ENCODE assay signal across 14 mouse cellular contexts in genomic region chr6:29146641-29147040, GRCm38 (mm10). TPM values are rescaled to one million over a fixed set of nuclear protein-coding genes. Genes with fewer than 3 reads are reported as not detected.
DNase-seq lines count a peak whose midpoint lies in the region; ATAC-seq lines count a peak whose summit lies in the region.
"Had no signal": no experiment of that assay in that cellular context is flagged by ENCODE, and none has a peak within 500 bp of the region (broad histone marks: within the 10 kb centered on the region; RNA-seq: fewer than 3 reads in every experiment).

No protein-coding gene starts in this region.

- no peak for DNase-seq in kidney, adult 11 months
- peak; percentile 44 for DNase-seq in adrenal gland, postnatal 10 days
- no peak for DNase-seq in embryo, embryonic 9.5 days (ENCODE audit: extremely low spot score)
- DNase-seq: B cell, adult 2 months; right cerebral cortex, postnatal 14 days; thymus, postnatal 14 days had no signal

- H3K9ac ChIP-seq in kidney, embryonic 14.5 days (ENCODE audit: low read depth, low read length) = no peak overlapping the region
- H3K9ac ChIP-seq in heart, embryonic 11.5 days (ENCODE audit: low read depth, low read length) = no peak overlapping the region
- no peak overlapping the region for H3K9ac ChIP-seq in intestine, embryonic 16.5 days (ENCODE audit: low read depth, low read length)
- H3K9ac ChIP-seq: forebrain, embryonic 13.5 days; hindbrain, embryonic 13.5 days had no signal

- H3K4me1 ChIP-seq in kidney, embryonic 14.5 days (ENCODE audit: control insufficient read depth, insufficient read depth, low read length) = peaks cover 18% of the 10 kb centered on the region
- peaks cover 26% of the 10 kb centered on the region for H3K4me1 ChIP-seq in heart, embryonic 11.5 days (ENCODE audit: control insufficient read depth, insufficient read depth, low read length)
- H3K4me1 ChIP-seq in intestine, embryonic 16.5 days (ENCODE audit: control insufficient read depth, insufficient read depth, low read length) = 0 out of 2 replicates have a peak, but pooled peaks cover 2% of the 10 kb centered on the region
- H3K4me1 ChIP-seq: forebrain, embryonic 13.5 days; hindbrain, embryonic 13.5 days had no signal

- no peaks in the 10 kb centered on the region for H3K27me3 ChIP-seq in kidney, embryonic 14.5 days (ENCODE audit: control insufficient read depth, insufficient read depth, low read length)
- H3K27me3 ChIP-seq in heart, embryonic 11.5 days (ENCODE audit: control insufficient read depth, insufficient read depth, low read length) = no peaks in the 10 kb centered on the region
- no peaks in the 10 kb centered on the region for H3K27me3 ChIP-seq in intestine, embryonic 16.5 days (replicated peaks; ENCODE audit: control insufficient read depth, insufficient read depth, low read length)
- H3K27me3 ChIP-seq: forebrain, embryonic 13.5 days; hindbrain, embryonic 13.5 days had no signal

- H3K4me2 ChIP-seq in kidney, embryonic 14.5 days (replicated peaks; ENCODE audit: low read depth, low read length) = no peak overlapping the region
- peak overlapping the region; percentile 32; the same call in 1 of the 2 replicates for H3K4me2 ChIP-seq in heart, embryonic 11.5 days
- H3K4me2 ChIP-seq in intestine, embryonic 16.5 days (ENCODE audit: low read depth, low read length) = no peak overlapping the region
- H3K4me2 ChIP-seq: forebrain, embryonic 13.5 days; hindbrain, embryonic 13.5 days had no signal

- H3K36me3 ChIP-seq in kidney, embryonic 14.5 days (ENCODE audit: control insufficient read depth, insufficient read depth, low read length) = peaks cover 21% of the 10 kb centered on the region
- H3K36me3 ChIP-seq in heart, embryonic 11.5 days (ENCODE audit: control insufficient read depth, insufficient read depth, low read length) = 0 out of 2 replicates have a peak, but pooled peaks cover 1% of the 10 kb centered on the region
- H3K36me3 ChIP-seq in intestine, embryonic 16.5 days (ENCODE audit: control insufficient read depth, insufficient read depth, low read length) = no peaks in the 10 kb centered on the region

- ATAC-seq in kidney, embryonic 14.5 days (ENCODE audit: low FRiP score, low TSS enrichment) = peak; percentile 72
- peak; percentile 61 for ATAC-seq in heart, embryonic 11.5 days (replicated peaks; ENCODE audit: insufficient number of reproducible peaks, low FRiP score, low TSS enrichment)
- peak; percentile 76 for ATAC-seq in intestine, embryonic 16.5 days
- ATAC-seq in CD4-positive, CD25-positive, alpha-beta regulatory T cell, adult 4 months = no peak
- ATAC-seq in megakaryocyte-erythroid progenitor cell, adult 5-6 weeks (replicated peaks; ENCODE audit: low FRiP score, low TSS enrichment, poor library complexity, severe bottlenecking) = no peak
- ATAC-seq: forebrain, embryonic 13.5 days had no signal

- H3K27ac ChIP-seq in kidney, embryonic 14.5 days (ENCODE audit: low read depth, low read length) = peak overlapping the region; percentile 93; the same call in 1 of the 2 replicates
- H3K27ac ChIP-seq in heart, embryonic 11.5 days (ENCODE audit: low read depth, low read length) = 0 out of 2 replicates have a peak overlapping the region, but pooled peaks have one; percentile 1
- H3K27ac ChIP-seq in intestine, embryonic 16.5 days (ENCODE audit: low read length) = no peak overlapping the region
- H3K27ac ChIP-seq: forebrain, embryonic 13.5 days; hindbrain, embryonic 13.5 days had no signal

- H3K9me3 ChIP-seq in kidney, embryonic 14.5 days (ENCODE audit: control insufficient read depth, low read length) = no peaks in the 10 kb centered on the region
- no peaks in the 10 kb centered on the region for H3K9me3 ChIP-seq in heart, embryonic 11.5 days (replicated peaks; ENCODE audit: control insufficient read depth, low read length)
- H3K9me3 ChIP-seq in intestine, embryonic 16.5 days (ENCODE audit: control insufficient read depth, low read length) = no peaks in the 10 kb centered on the region
- H3K9me3 ChIP-seq: forebrain, embryonic 13.5 days; G1E; hindbrain, embryonic 13.5 days had no signal

- 16% methylated on average over 7 of the region's 7 CpGs for WGBS in kidney, embryonic 14.5 days
- 31% methylated on average over 7 of the region's 7 CpGs for WGBS in heart, embryonic 11.5 days (ENCODE audit: insufficient replicate concordance)
- WGBS in intestine, embryonic 16.5 days = 51% methylated on average over 7 of the region's 7 CpGs

- no peak overlapping the region for H3K4me3 ChIP-seq in kidney, embryonic 14.5 days (ENCODE audit: low read length)
- no peak overlapping the region for H3K4me3 ChIP-seq in heart, embryonic 11.5 days (ENCODE audit: low read depth, low read length)
- no peak overlapping the region for H3K4me3 ChIP-seq in intestine, embryonic 16.5 days (ENCODE audit: low read length)
- H3K4me3 ChIP-seq: forebrain, embryonic 13.5 days; hindbrain, embryonic 13.5 days had no signal

RNA-seq across cellular contexts. Expression of gene Rbm28, which starts 18.2 kb away (rescaled TPM):
- 65.1 and 65.8 TPM in 2 replicates for polyA plus RNA-seq in kidney, embryonic 14.5 days (2014; fragmentation: Nextera tagmentation; extraction: Ambion mirVana)
- 10 to 100 TPM; 21.4 to 29.1 TPM for total RNA-seq in adrenal gland, postnatal 10 days (2021)
- 39.9 and 43.0 TPM in 2 replicates for polyA plus RNA-seq in heart, embryonic 11.5 days (2014; fragmentation: Nextera tagmentation; extraction: Ambion mirVana)
- 23.5 and 25.5 TPM in 2 replicates for polyA plus RNA-seq in intestine, embryonic 16.5 days (2015; fragmentation: Nextera tagmentation; extraction: Ambion mirVana)
- polyA plus RNA-seq in CD4-positive, CD25-positive, alpha-beta regulatory T cell, adult 4 months (2017; shearing (Covaris generic)) = 10 to 100 TPM; 60.2 to 62.8 TPM
- 70.5 and 81.2 TPM in 2 replicates for total RNA-seq in megakaryocyte-erythroid progenitor cell, adult 5-6 weeks (2014; fragmentation: Nextera tagmentation)
- 63.8 and 71.0 TPM in 2 replicates for total RNA-seq in megakaryocyte-erythroid progenitor cell, adult 5-6 weeks (2017)

RNA-seq across cellular contexts. Expression of gene Prrt4, which starts 32.7 kb away (rescaled TPM):
- 0.96 and 1.4 TPM in 2 replicates for polyA plus RNA-seq in kidney, embryonic 14.5 days (2014; fragmentation: Nextera tagmentation; extraction: Ambion mirVana)
- 1 to 10 TPM; 4.2 to 5.6 TPM for total RNA-seq in adrenal gland, postnatal 10 days (2021)
- 1.6 and 1.8 TPM in 2 replicates for polyA plus RNA-seq in heart, embryonic 11.5 days (2014; fragmentation: Nextera tagmentation; extraction: Ambion mirVana)
- 0.23 and 0.27 TPM in 2 replicates for polyA plus RNA-seq in intestine, embryonic 16.5 days (2015; fragmentation: Nextera tagmentation; extraction: Ambion mirVana)
- polyA plus RNA-seq in CD4-positive, CD25-positive, alpha-beta regulatory T cell, adult 4 months (2017; shearing (Covaris generic)) = under 1 TPM; 0.16 to 0.28 TPM
- total RNA-seq in megakaryocyte-erythroid progenitor cell, adult 5-6 weeks (2014; fragmentation: Nextera tagmentation) = not detected in 2 replicates
- total RNA-seq in megakaryocyte-erythroid progenitor cell, adult 5-6 weeks (2017) = not detected in 2 replicates
- polyA plus RNA-seq: G1E had no signal

Comparison
In these comparisons a context has a peak if more than half of its experiments do, and no peak if none do; other contexts are left out.
1. ATAC-seq: peak in kidney, embryonic 14.5 days (single experiment), heart, embryonic 11.5 days (single experiment) and intestine, embryonic 16.5 days (single experiment); none in CD4-positive, CD25-positive, alpha-beta regulatory T cell, adult 4 months (single experiment) and megakaryocyte-erythroid progenitor cell, adult 5-6 weeks (single experiment).